Mouse (Mus musculus) liver, embryonic 15.5 days (tissue): ENCODE results near the gene Tmx2. TPM values are rescaled to one million over a fixed set of nuclear protein-coding genes. Genes with fewer than 3 reads are reported as not detected.
A peak's percentile ranks its signal among the peaks of the same experiment; 100 is the strongest.

Source experiments
- ATAC-seq: fragments of 200-750 bp; cut with Nextera tagmentation; 2 replicates; pipeline ENCODE4 v1.8.0; 2017; ENCODE audit warnings: moderate number of reproducible peaks, mild to moderate bottlenecking, moderate library complexity; ENCODE audit not compliant: insufficient read depth
- H3K27ac ChIP-seq: fragments of 300-500 bp; sonication (generic); replicated peaks from 2 replicates; pipeline ENCODE4 v1.5.1; 2015; ENCODE audit warnings: mild to moderate bottlenecking, inconsistent platforms
- H3K27me3 ChIP-seq: fragments of 300-500 bp; sonication (generic); 2 replicates; pipeline ENCODE4 v1.6.1; 2015; ENCODE audit warnings: mild to moderate bottlenecking, inconsistent platforms
- H3K36me3 ChIP-seq: fragments of 300-500 bp; sonication (generic); replicated peaks from 2 replicates; pipeline ENCODE4 v1.6.1; 2015; ENCODE audit warnings: moderate library complexity, mild to moderate bottlenecking, inconsistent platforms
- H3K4me1 ChIP-seq: fragments of 300-500 bp; sonication (generic); replicated peaks from 2 replicates; pipeline ENCODE4 v1.6.1; 2015; ENCODE audit warnings: inconsistent platforms
- H3K4me2 ChIP-seq: fragments of 300-500 bp; sonication (generic); 2 replicates; pipeline ENCODE4 v1.6.1; 2015; ENCODE audit warnings: moderate library complexity, mild to moderate bottlenecking, inconsistent platforms
- H3K4me3 ChIP-seq: fragments of 300-500 bp; sonication (generic); replicated peaks from 2 replicates; pipeline ENCODE4 v1.5.1; 2015; ENCODE audit warnings: mild to moderate bottlenecking, inconsistent platforms
- H3K9ac ChIP-seq: fragments of 300-500 bp; sonication (generic); 2 replicates; pipeline ENCODE4 v1.6.1; 2015; ENCODE audit warnings: moderate library complexity, mild to moderate bottlenecking, inconsistent platforms
- H3K9me3 ChIP-seq: fragments of 300-500 bp; sonication (generic); replicated peaks from 2 replicates; pipeline ENCODE4 v1.6.1; 2016; ENCODE audit warnings: inconsistent platforms
- WGBS: fragments of 180-500 bp; shearing (Covaris S2); methylation state at CpG from one replicate; pipeline ENCODE4 v1.1.7; 2015; ENCODE audit warnings: mixed read lengths; ENCODE audit not compliant: insufficient replicate concordance; 5-methylcytosine and 5-hydroxymethylcytosine counted together
- polyA plus RNA-seq: library from polyadenylated mRNA; unstranded; fragments of >200 nt; fragmentation: Nextera tagmentation; extraction: Ambion mirVana; gene quantifications from 2 replicates; pipeline ENCODE4 v1.2.1, GENCODE M21; 2015

The Tmx2 gene
- polyA plus RNA-seq, 1 experiment from 2014 or later: 71.2 TPM

DNA sequence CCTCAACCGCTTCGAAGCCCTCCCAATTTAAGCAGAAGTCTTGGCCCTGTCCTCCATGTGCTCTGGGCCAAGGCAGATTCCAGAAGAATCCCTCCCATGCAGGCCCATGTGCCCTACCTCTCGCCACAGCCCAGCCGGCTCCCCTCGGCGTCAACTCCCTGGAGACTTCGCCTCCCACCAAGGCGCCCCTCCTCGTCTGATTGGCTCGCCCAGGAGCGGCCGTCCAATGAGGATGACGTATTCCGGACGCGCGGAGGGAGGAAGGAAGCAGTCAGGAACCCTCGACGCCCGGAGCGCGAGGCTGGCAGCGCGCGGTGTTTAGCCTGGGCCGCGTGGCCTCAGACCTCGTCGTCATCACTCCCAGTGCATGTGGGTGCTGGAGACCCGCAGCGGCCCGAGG, 20.1 kb downstream of the Tmx2 start, which contains the start of gene Btbd18:
Gene Btbd18 (plus strand): TSS at position 274 of the 400 bp plus-strand sequence.
- ATAC-seq: no peak

DNA sequence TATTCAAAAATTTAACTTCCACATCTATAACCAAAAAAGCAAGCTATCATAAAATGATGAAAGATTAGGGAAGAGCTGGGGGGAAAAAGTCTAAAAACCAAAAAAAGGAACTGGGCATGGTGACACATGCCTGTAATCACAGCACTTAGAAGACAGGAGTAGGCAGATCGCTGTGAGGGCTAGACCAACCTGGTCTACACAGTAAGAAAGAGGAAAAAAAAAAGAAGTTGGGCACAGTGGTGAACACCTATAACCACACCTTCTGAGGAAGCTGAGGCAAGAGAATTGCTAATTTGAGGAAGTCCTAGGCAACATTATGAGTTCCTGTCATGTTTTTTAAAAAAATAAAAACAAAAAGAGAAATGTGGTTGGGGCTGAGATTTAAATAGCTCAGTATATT, 23.1 kb downstream of the Tmx2 start:
- WGBS: 24% methylated on average over 1 of the region's 1 CpGs
- ATAC-seq: no peak
- no peaks in the 10 kb centered on the region for H3K9me3 ChIP-seq

More for the DNA sequence above, 20.1 kb downstream of the Tmx2 start, which contains the start of gene Btbd18:
- no peaks in the 10 kb centered on the region for H3K4me1 ChIP-seq
- H3K27me3 ChIP-seq: no peaks in the 10 kb centered on the region
- no peak within 1 kb of the TSS for H3K9ac ChIP-seq
- no peaks in the 10 kb centered on the region for H3K9me3 ChIP-seq
- peak within 1 kb of the TSS; percentile 60; the same call in 1 of the 2 replicates for H3K27ac ChIP-seq
- 85% methylated on average over 32 of the region's 32 CpGs for WGBS
- H3K4me3 ChIP-seq: no peak within 1 kb of the TSS
- H3K4me2 ChIP-seq: no peak within 1 kb of the TSS
- H3K36me3 ChIP-seq: no peaks in the 10 kb centered on the region

DNA sequence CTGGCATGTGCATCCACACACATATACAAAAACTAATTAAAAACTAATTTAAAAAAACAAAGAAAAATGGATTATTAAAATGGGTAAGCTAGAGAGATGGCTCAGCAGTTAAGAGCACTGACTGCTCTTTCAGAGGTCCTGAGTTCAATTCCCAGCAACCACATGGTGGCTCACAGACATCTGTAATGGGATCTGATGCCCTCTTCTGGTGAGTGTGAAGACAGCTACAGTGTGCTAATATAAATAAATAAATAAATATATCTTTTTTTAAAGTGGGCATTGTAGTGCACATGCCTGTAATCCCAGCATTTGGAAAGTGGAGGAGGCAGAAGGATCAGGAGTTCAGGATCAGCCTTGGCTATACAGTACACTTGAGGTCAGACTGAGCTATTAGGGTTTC, 25.6 kb downstream of the Tmx2 start:
- H3K4me3 ChIP-seq: no peak overlapping the region
- ATAC-seq: no peak
- no peaks in the 10 kb centered on the region for H3K36me3 ChIP-seq
- H3K4me1 ChIP-seq: peaks cover 13% of the 10 kb centered on the region
- H3K9ac ChIP-seq: no peak overlapping the region
- H3K4me2 ChIP-seq: no peak overlapping the region
- H3K27me3 ChIP-seq: no peaks in the 10 kb centered on the region
- no peaks in the 10 kb centered on the region for H3K9me3 ChIP-seq
- H3K27ac ChIP-seq: no peak overlapping the region

More for the DNA sequence above, 23.1 kb downstream of the Tmx2 start:
- no peak overlapping the region for H3K4me3 ChIP-seq
- H3K27me3 ChIP-seq: no peaks in the 10 kb centered on the region
- no peak overlapping the region for H3K27ac ChIP-seq
- no peaks in the 10 kb centered on the region for H3K36me3 ChIP-seq
- H3K4me1 ChIP-seq: peaks cover 3% of the 10 kb centered on the region
- no peak overlapping the region for H3K9ac ChIP-seq
- H3K4me2 ChIP-seq: no peak overlapping the region

- ATAC-seq: peak; percentile 82
- H3K4me3 ChIP-seq: peak within 1 kb of the TSS; percentile 75
- H3K4me1 ChIP-seq: peaks cover 23% of the 10 kb centered on the region
- peak within 1 kb of the TSS; percentile 77 for H3K4me2 ChIP-seq
- no peaks in the 10 kb centered on the region for H3K36me3 ChIP-seq
- H3K9ac ChIP-seq: peak within 1 kb of the TSS; percentile 83
- H3K27ac ChIP-seq: peak within 1 kb of the TSS; percentile 88
- H3K27me3 ChIP-seq: no peaks in the 10 kb centered on the region
- WGBS: under 1% methylated on average over 15 of the region's 15 CpGs
- no peaks in the 10 kb centered on the region for H3K9me3 ChIP-seq
Observed at GRCm38 (mm10) chr2:84650464-84651195, 28.3 kb downstream of the Tmx2 start, which contains the start of gene Ctnnd1. TSS of gene Ctnnd1 (minus strand) at chr2:84650765.

DNA sequence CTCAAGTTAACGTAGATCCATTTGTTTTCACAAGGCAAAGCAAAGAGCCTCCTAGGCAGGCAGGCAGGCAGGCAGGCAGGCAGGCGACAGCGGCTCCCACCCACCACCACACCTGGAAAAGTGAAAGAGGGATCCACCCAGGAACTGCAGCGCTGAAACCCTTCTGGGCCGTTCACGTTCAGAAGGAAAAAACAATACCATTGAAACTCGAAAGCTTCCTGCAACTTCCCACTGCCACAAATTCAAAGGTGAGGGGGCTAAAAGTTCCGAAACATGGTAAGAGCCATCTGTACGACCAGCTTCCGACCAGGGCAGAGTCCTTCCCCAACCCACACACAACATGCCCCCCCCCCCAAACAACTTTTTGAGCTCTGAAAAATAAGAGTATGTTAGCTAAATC, 29.3 kb downstream of the Tmx2 start:
- peak overlapping the region; percentile 77 for H3K4me2 ChIP-seq
- peak; percentile 54; the same call in 1 of the 2 replicates for ATAC-seq
- peak overlapping the region; percentile 75 for H3K4me3 ChIP-seq
- no peaks in the 10 kb centered on the region for H3K36me3 ChIP-seq
- no peaks in the 10 kb centered on the region for H3K9me3 ChIP-seq
- H3K9ac ChIP-seq: peak overlapping the region; percentile 83
- no peaks in the 10 kb centered on the region for H3K27me3 ChIP-seq
- H3K27ac ChIP-seq: peak overlapping the region; percentile 88
- 0% methylated on average over 10 of the region's 10 CpGs for WGBS
- H3K4me1 ChIP-seq: peaks cover 23% of the 10 kb centered on the region

DNA sequence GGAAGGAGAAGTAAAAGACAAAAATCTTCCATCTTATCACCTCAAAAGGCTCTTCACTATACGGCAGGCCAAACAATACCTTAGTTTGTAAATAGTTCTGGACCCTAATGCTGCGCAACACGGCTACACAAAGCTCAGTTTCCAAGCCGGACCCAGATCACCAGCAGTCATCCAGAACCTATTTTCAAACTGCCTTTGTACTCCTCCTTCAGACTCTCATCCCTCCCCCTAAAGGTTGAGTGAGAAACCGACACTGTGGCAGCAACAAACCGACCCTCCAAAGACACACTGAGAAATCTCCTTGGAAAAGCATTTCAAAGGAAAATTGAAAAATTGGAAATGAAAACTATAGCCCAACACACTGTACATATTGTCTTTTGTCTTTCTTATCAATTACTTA, 30.6 kb downstream of the Tmx2 start:
- Histone ChIP-seq H3K27me3 (no peaks in the 10 kb centered on the region), H3K9ac (no peak overlapping the region; the same call in 1 of the 2 replicates), H3K4me3 (peak overlapping the region; percentile 40), H3K4me2 (peak overlapping the region; percentile 77), H3K27ac (no peak overlapping the region), H3K4me1 (peaks cover 28% of the 10 kb centered on the region), H3K36me3 (no peaks in the 10 kb centered on the region), H3K9me3 (no peaks in the 10 kb centered on the region)
- ATAC-seq: no peak
- 49% methylated on average over 6 of the region's 6 CpGs for WGBS

GRCm38 (mm10) chr2:84647051-84647568, 31.8 kb downstream of the Tmx2 start:
- Histone ChIP-seq H3K9ac (no peak overlapping the region), H3K27ac (0 out of 2 replicates have a peak overlapping the region, but pooled peaks have one; percentile 19), H3K9me3 (no peaks in the 10 kb centered on the region), H3K36me3 (no peaks in the 10 kb centered on the region), H3K4me3 (no peak overlapping the region), H3K4me1 (peaks cover 28% of the 10 kb centered on the region), H3K4me2 (peak overlapping the region; percentile 23; the same call in 1 of the 2 replicates), H3K27me3 (no peaks in the 10 kb centered on the region)
- no peak for ATAC-seq
- WGBS: 74% methylated on average over 6 of the region's 6 CpGs

DNA sequence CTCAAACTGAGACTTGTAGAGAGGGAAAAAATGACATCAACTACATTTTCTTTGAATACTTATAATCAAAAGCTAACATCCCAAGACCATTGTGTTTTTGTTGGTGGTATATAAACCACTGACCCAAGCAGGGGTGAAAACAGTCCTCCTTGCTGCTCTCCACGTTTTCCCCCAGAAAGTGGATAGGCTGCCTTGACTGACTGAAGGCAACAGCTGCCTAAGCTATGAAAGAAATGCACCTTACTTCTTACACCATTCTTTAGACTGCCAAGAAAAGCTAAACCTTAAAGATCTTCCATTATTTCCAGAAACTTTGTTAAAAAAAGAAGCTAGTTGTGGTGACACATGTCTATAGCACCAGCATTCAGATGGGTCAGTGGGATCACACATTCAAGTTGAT, 32.8 kb downstream of the Tmx2 start:
- Histone ChIP-seq H3K9me3 (no peaks in the 10 kb centered on the region), H3K4me3 (no peak overlapping the region)

GRCm38 (mm10) chr2:84640833-84641232, 38.1 kb downstream of the Tmx2 start:
- no peaks in the 10 kb centered on the region for H3K27me3 ChIP-seq
- ATAC-seq: no peak
- H3K9ac ChIP-seq: no peak overlapping the region
- H3K4me3 ChIP-seq: no peak overlapping the region
- H3K4me2 ChIP-seq: no peak overlapping the region
- no peak overlapping the region for H3K27ac ChIP-seq
- no peaks in the 10 kb centered on the region for H3K9me3 ChIP-seq
- no peaks in the 10 kb centered on the region for H3K36me3 ChIP-seq
- H3K4me1 ChIP-seq: peaks cover 48% of the 10 kb centered on the region

More for the DNA sequence above, 32.8 kb downstream of the Tmx2 start:
- H3K9ac ChIP-seq: no peak overlapping the region
- no peak for ATAC-seq
- H3K4me1 ChIP-seq: peaks cover 33% of the 10 kb centered on the region
- H3K36me3 ChIP-seq: no peaks in the 10 kb centered on the region
- no peaks in the 10 kb centered on the region for H3K27me3 ChIP-seq
- no peak overlapping the region for H3K4me2 ChIP-seq
- no peak overlapping the region for H3K27ac ChIP-seq
- 69% methylated on average over 1 of the region's 1 CpGs for WGBS

DNA sequence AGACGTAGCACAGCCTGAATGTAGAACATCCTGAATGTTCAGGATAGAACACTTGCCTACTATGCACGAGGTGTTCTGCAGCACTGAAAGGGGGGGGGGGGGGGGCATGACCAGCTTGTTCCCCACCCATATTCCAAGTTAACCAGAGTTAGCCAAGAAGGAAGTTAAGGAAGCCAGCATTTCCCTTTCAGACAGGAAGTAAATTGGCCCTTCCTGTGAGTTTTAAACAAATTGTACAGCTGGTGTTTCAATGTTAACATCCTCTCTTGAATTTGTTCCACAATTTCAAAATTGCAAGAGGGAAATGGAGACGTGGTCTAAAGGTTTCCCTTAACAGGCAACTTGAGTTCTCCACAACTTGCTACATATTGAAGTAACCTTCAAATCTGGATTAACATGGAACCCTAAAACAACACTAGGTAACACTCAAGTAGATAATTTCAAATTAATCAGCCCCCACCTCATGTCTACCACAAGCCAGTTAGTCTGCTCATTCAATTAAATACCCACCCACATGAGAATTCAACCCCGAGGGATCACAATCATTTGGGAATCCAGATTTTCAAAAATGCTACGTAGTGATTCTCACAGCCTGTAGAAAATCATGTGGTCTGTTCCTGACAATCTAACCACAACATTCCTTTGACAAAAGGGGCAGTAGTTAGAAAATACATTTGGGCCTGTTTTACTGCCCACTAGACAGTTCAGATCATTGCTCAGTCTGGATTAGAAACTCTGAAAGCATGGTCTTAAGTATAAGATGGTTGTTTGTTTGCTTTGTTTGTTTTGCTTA, 40.3 kb downstream of the Tmx2 start:
- ATAC-seq: no peak
- Histone ChIP-seq H3K27ac (0 out of 2 replicates have a peak overlapping the region, but pooled peaks have one; percentile 11), H3K4me1 (peaks cover 59% of the 10 kb centered on the region), H3K4me3 (no peak overlapping the region), H3K9me3 (no peaks in the 10 kb centered on the region), H3K36me3 (no peaks in the 10 kb centered on the region), H3K27me3 (no peaks in the 10 kb centered on the region), H3K9ac (no peak overlapping the region), H3K4me2 (no peak overlapping the region)
- WGBS: 34% methylated on average over 5 of the region's 5 CpGs
